ENCODE assay signal across 15 mouse cellular contexts in the genomic region with DNA sequence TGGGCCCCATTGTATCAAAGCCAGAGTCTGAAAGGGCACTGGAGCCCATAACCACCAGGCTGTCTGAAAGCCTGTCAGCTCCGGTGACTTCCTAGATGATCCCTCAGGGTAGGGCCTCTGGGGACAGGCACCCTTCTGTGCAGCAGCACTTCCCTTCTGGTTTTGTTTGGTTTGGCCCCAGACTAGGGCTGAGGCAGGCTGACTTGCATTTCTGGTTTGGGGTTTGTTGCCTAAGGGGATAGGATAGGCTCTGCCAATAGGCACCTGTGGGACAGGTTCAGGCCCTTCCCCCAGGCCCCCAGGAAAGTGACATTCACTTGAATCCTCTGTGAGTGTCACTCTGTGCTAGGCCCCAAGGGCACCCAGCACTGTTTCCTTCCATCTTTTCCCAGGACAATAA.
DNase-seq lines count a peak whose midpoint lies in the region; ATAC-seq and TF ChIP-seq lines count a peak whose summit lies in the region.
"Had no signal": no experiment of that assay in that cellular context is flagged by ENCODE, and none has a peak within 500 bp of the region (broad histone marks: within the 10 kb centered on the region; RNA-seq: fewer than 3 reads in every experiment).

No protein-coding gene starts in this region.

- TF ChIP-seq CTCF in liver, postnatal 0 days (IDR thresholded peaks at IDR 0.05; ENCODE audit: low read depth) = no peak
- TF ChIP-seq CTCF in intestine, postnatal 0 days (IDR thresholded peaks at IDR 0.05; ENCODE audit: low read depth) = no peak
- TF ChIP-seq CTCF in forebrain, postnatal 0 days (IDR thresholded peaks at IDR 0.05; ENCODE audit: low read depth) = no peak

- peaks cover 12% of the 10 kb centered on the region for H3K4me1 ChIP-seq in liver, postnatal 0 days (ENCODE audit: insufficient read depth)
- peaks cover 8% of the 10 kb centered on the region for H3K4me1 ChIP-seq in intestine, postnatal 0 days (replicated peaks; ENCODE audit: control insufficient read depth, insufficient read depth, low read length)
- no peaks in the 10 kb centered on the region for H3K4me1 ChIP-seq in forebrain, postnatal 0 days (ENCODE audit: insufficient read depth)

- no peak for TF ChIP-seq EP300 in liver, postnatal 0 days (IDR thresholded peaks at IDR 0.05; ENCODE audit: low read depth)

- H3K4me3 ChIP-seq in liver, postnatal 0 days (ENCODE audit: low read depth, low read length) = no peak overlapping the region
- H3K4me3 ChIP-seq in intestine, postnatal 0 days (ENCODE audit: low read depth, low read length) = no peak overlapping the region
- no peak overlapping the region for H3K4me3 ChIP-seq in forebrain, postnatal 0 days (ENCODE audit: low read depth, low read length)
- H3K4me3 ChIP-seq: left cerebral cortex, adult 2 months; liver, embryonic 13.5 days; myocyte had no signal

- H3K9me3 ChIP-seq in liver, postnatal 0 days (ENCODE audit: low read length) = no peaks in the 10 kb centered on the region
- H3K9me3 ChIP-seq in intestine, postnatal 0 days (ENCODE audit: control insufficient read depth) = no peaks in the 10 kb centered on the region
- no peaks in the 10 kb centered on the region for H3K9me3 ChIP-seq in forebrain, postnatal 0 days (ENCODE audit: low read length)
- H3K9me3 ChIP-seq: liver, embryonic 13.5 days had no signal

- ATAC-seq in liver, postnatal 0 days = 0 out of 2 replicates have a peak, but pooled peaks have one; percentile 20
- ATAC-seq in intestine, postnatal 0 days = peak; percentile 90
- ATAC-seq in erythroblast, adult 5-6 weeks (replicated peaks; ENCODE audit: low FRiP score, poor library complexity, severe bottlenecking) = no peak
- ATAC-seq in forebrain, postnatal 0 days = no peak

- H3K27ac ChIP-seq in liver, postnatal 0 days (ENCODE audit: low read depth) = no peak overlapping the region
- H3K27ac ChIP-seq in intestine, postnatal 0 days (ENCODE audit: low read depth, low read length) = no peak overlapping the region; the same call in 1 of the 2 replicates
- H3K27ac ChIP-seq in forebrain, postnatal 0 days (ENCODE audit: low read depth, low read length) = no peak overlapping the region
- H3K27ac ChIP-seq: left cerebral cortex, adult 2 months; liver, embryonic 13.5 days had no signal

- H3K9ac ChIP-seq in liver, postnatal 0 days (replicated peaks) = no peak overlapping the region
- no peak overlapping the region for H3K9ac ChIP-seq in intestine, postnatal 0 days (ENCODE audit: low read depth, low read length)
- no peak overlapping the region for H3K9ac ChIP-seq in forebrain, postnatal 0 days
- H3K9ac ChIP-seq: liver, embryonic 13.5 days had no signal

- H3K4me2 ChIP-seq in liver, postnatal 0 days (ENCODE audit: low read depth, low read length) = no peak overlapping the region
- H3K4me2 ChIP-seq in intestine, postnatal 0 days (replicated peaks; ENCODE audit: low read depth) = no peak overlapping the region
- no peak overlapping the region for H3K4me2 ChIP-seq in forebrain, postnatal 0 days (ENCODE audit: low read depth)
- H3K4me2 ChIP-seq: liver, embryonic 13.5 days had no signal

- H3K36me3 ChIP-seq in liver, postnatal 0 days (replicated peaks; ENCODE audit: insufficient read depth, low read length) = no peaks in the 10 kb centered on the region
- H3K36me3 ChIP-seq in intestine, postnatal 0 days (ENCODE audit: control insufficient read depth, insufficient read depth) = peaks cover 11% of the 10 kb centered on the region; the same call in 1 of the 2 replicates
- H3K36me3 ChIP-seq in forebrain, postnatal 0 days (ENCODE audit: insufficient read depth) = 0 out of 2 replicates have a peak, but pooled peaks cover 4% of the 10 kb centered on the region
- H3K36me3 ChIP-seq: liver, embryonic 13.5 days had no signal

- no peak for DNase-seq in liver, postnatal 0 days
- no peak for DNase-seq in liver
- peak; percentile 60 to 73 for DNase-seq in urinary bladder, postnatal 36 days (ENCODE audit: low spot score in 2 of 2)
- DNase-seq in urinary bladder, adult 2 months (ENCODE audit: low spot score) = no peak
- DNase-seq in right cerebral cortex, postnatal 36 days (ENCODE audit: low spot score in 2 of 2) = no peak
- DNase-seq in forebrain, postnatal 0 days = no peak
- DNase-seq: cerebellum, postnatal 14 days; gastrocnemius, postnatal 36 days; heart, postnatal 36 days; kidney, postnatal 25 days; liver, embryonic 13.5 days had no signal

- H3K27me3 ChIP-seq in liver, postnatal 0 days (ENCODE audit: insufficient read depth, low read length) = no peaks in the 10 kb centered on the region
- H3K27me3 ChIP-seq in intestine, postnatal 0 days (replicated peaks; ENCODE audit: control insufficient read depth, insufficient read depth, low read length) = no peaks in the 10 kb centered on the region
- H3K27me3 ChIP-seq in forebrain, postnatal 0 days (ENCODE audit: insufficient read depth, low read length) = no peaks in the 10 kb centered on the region
- H3K27me3 ChIP-seq: liver, embryonic 13.5 days had no signal

- 29% methylated on average over 1 of the region's 1 CpGs for WGBS in liver, postnatal 0 days (ENCODE audit: insufficient replicate concordance)
- 29% methylated on average over 1 of the region's 1 CpGs for WGBS in intestine, postnatal 0 days
- 37% methylated on average over 1 of the region's 1 CpGs for WGBS in forebrain, postnatal 0 days

Comparison
In these comparisons a context has a peak if more than half of its experiments do, and no peak if none do; other contexts are left out.
1. DNase-seq: peak in urinary bladder, postnatal 36 days (2 of 2); none in liver, postnatal 0 days (single experiment), liver (single experiment), urinary bladder, adult 2 months (single experiment), right cerebral cortex, postnatal 36 days (0 of 2) and forebrain, postnatal 0 days (single experiment).
2. ATAC-seq: peak in liver, postnatal 0 days (single experiment) and intestine, postnatal 0 days (single experiment); none in erythroblast, adult 5-6 weeks (single experiment) and forebrain, postnatal 0 days (single experiment).